Mouse (Mus musculus) liver, adult 2 months (tissue): Measurements from ENCODE around the gene Ccdc134.

ENCODE experiments used
- CTCF ChIP-seq: fragments of 200-500 bp; IDR thresholded peaks from 2 replicates; pipeline ENCODE4 v1.5.1; 2011; ENCODE audit warnings: low read depth, low read length, control low read depth
- POLR2A ChIP-seq: fragments of 200-500 bp; IDR thresholded peaks from 2 replicates; pipeline ENCODE4 v1.6.1; 2011; ENCODE audit warnings: low read length, control low read depth; ENCODE audit not compliant: insufficient read depth; ENCODE audit errors: extremely low read depth

DNA sequence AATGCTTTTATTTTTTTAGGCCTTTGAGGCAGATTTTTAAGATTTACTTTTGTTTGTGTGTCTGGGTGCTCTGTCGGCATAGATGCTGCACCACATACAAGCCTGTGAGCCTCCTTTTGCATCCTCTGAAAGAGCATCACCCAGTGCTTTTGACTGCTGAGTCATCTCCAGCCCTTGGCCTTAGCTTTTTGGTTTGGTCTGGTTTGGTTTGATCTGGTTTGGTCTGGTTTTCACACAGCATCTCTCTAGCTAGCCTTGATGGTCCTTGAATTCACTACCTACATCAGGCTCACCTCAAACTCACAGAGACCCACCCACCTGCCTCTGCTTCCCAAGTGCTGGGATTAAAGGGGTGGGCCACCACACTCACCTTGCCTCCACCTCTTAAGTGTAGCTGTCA is 60.2 kb downstream of the Ccdc134 start:
- TF ChIP-seq CTCF (no peak), POLR2A (no peak)
